Mouse (Mus musculus) intestine, postnatal 0 days (tissue): ENCODE results near the gene Cux1. TPM values are rescaled to one million over a fixed set of nuclear protein-coding genes. Genes with fewer than 3 reads are reported as not detected.

Experiments
- ATAC-seq: fragments of 200-750 bp; cut with Nextera tagmentation; 2 replicates; pipeline ENCODE4 v1.8.0; 2017; ENCODE audit warnings: mild to moderate bottlenecking, moderate TSS enrichment, moderate library complexity
- H3K27ac ChIP-seq: fragments of 300-500 bp; sonication (generic); 2 replicates; pipeline ENCODE4 v1.5.1; 2014; ENCODE audit warnings: mild to moderate bottlenecking, low read depth, low read length, moderate library complexity
- H3K27me3 ChIP-seq: fragments of 300-500 bp; sonication (generic); replicated peaks from 2 replicates; pipeline ENCODE4 v1.6.1; 2014; ENCODE audit warnings: low read length, mixed read lengths; ENCODE audit not compliant: control insufficient read depth, insufficient read depth
- H3K36me3 ChIP-seq: fragments of 300-500 bp; sonication (generic); 2 replicates; pipeline ENCODE4 v1.6.1; 2014; ENCODE audit warnings: mild to moderate bottlenecking, moderate library complexity; ENCODE audit not compliant: control insufficient read depth, insufficient read depth
- H3K4me1 ChIP-seq: fragments of 300-500 bp; sonication (generic); replicated peaks from 2 replicates; pipeline ENCODE4 v1.6.1; 2014; ENCODE audit warnings: antibody characterized with exemption, low read length, mixed read lengths; ENCODE audit not compliant: control insufficient read depth, insufficient read depth
- H3K4me2 ChIP-seq: fragments of 300-500 bp; sonication (generic); replicated peaks from 2 replicates; pipeline ENCODE4 v1.6.1; 2014; ENCODE audit warnings: low read depth, mild to moderate bottlenecking, moderate library complexity
- H3K4me3 ChIP-seq: fragments of 300-500 bp; sonication (generic); 2 replicates; pipeline ENCODE4 v1.5.1; 2014; ENCODE audit warnings: low read depth, low read length
- H3K9ac ChIP-seq: fragments of 300-500 bp; sonication (generic); 2 replicates; pipeline ENCODE4 v1.6.1; 2014; ENCODE audit warnings: mild to moderate bottlenecking, low read depth, low read length
- H3K9me3 ChIP-seq: fragments of 300-500 bp; sonication (generic); 2 replicates; pipeline ENCODE4 v1.6.1; 2016; ENCODE audit warnings: mixed run types; ENCODE audit not compliant: control insufficient read depth
- CTCF ChIP-seq: sonication (generic); IDR thresholded peaks from 2 replicates; pipeline ENCODE4 v1.5.1; 2016; ENCODE audit warnings: low read depth, mild to moderate bottlenecking, control low read depth, antibody characterized with exemption, moderate library complexity
- WGBS: fragments of 180-500 bp; shearing (Covaris S2); extraction: QIAGEN DNeasy Blood & Tissue Kit; methylation state at CpG from one replicate; pipeline ENCODE4 v1.1.7; 2014; 5-methylcytosine and 5-hydroxymethylcytosine counted together
- microRNA-seq: library from miRNA; unstranded; fragments of <30 nt; microRNA quantifications from one replicate; pipeline ENCODE4, GENCODE M21; 2016
- polyA plus RNA-seq: library from polyadenylated mRNA; unstranded; fragments of >200 nt; fragmentation: Nextera tagmentation; extraction: Ambion mirVana; gene quantifications from 2 replicates; pipeline ENCODE4 v1.2.1, GENCODE M21; 2015

The Cux1 gene
- polyA plus RNA-seq, 1 experiment from 2014 or later: 29.4 TPM

GRCm38 (mm10) chr5:136199526-136199925, 367.8 kb downstream of the Cux1 start:
- peaks cover 25% of the 10 kb centered on the region for H3K36me3 ChIP-seq
- WGBS: 25% methylated on average over 11 of the region's 11 CpGs

GRCm38 (mm10) chr5:136198474-136199391, 368.6 kb downstream of the Cux1 start, which contains the start of gene Prkrip1:
Prkrip1 (minus strand) TSS chr5:136198963.
- peak within 1 kb of the TSS; percentile 77 for H3K4me2 ChIP-seq
- peak within 1 kb of the TSS; percentile 91 for H3K9ac ChIP-seq

More at GRCm38 (mm10) chr5:136199526-136199925, 367.8 kb downstream of the Cux1 start:
- Histone ChIP-seq H3K27me3 (no peaks in the 10 kb centered on the region), H3K9ac (peak overlapping the region; percentile 91; the same call in 1 of the 2 replicates), H3K4me1 (no peaks in the 10 kb centered on the region), H3K4me2 (peak overlapping the region; percentile 77), H3K27ac (peak overlapping the region; percentile 79; the same call in 1 of the 2 replicates), H3K9me3 (no peaks in the 10 kb centered on the region), H3K4me3 (peak overlapping the region; percentile 93)
- no peak for ATAC-seq
- peak; percentile 29; the same call in 1 of the 2 replicates for TF ChIP-seq CTCF

More at GRCm38 (mm10) chr5:136198474-136199391, 368.6 kb downstream of the Cux1 start, which contains the start of gene Prkrip1:
- ATAC-seq: peak; percentile 87
- Histone ChIP-seq H3K27ac (peak within 1 kb of the TSS; percentile 79), H3K27me3 (no peaks in the 10 kb centered on the region), H3K4me1 (no peaks in the 10 kb centered on the region), H3K4me3 (peak within 1 kb of the TSS; percentile 93), H3K9me3 (no peaks in the 10 kb centered on the region), H3K36me3 (peaks cover 32% of the 10 kb centered on the region)
- TF ChIP-seq CTCF: no peak
- under 1% methylated on average over 61 of the region's 62 CpGs for WGBS

Small RNAs within 50 kb of the gene (microRNA-seq; reads per million reads assigned to microRNA genes)
- gene Mir721: not detected

Other genes with a start within 250 kb of the Cux1 start
- not detected in 2 replicates for gene Myl10, start 125.7 kb upstream of the Cux1 start, polyA plus RNA-seq